Mouse (Mus musculus): Measurements from ENCODE around the gene Brd4. TPM values are rescaled to one million over a fixed set of nuclear protein-coding genes. Genes with fewer than 3 reads are reported as not detected.

Brd4 gene
- total and polyA plus RNA-seq, 3 experiments: 12.3 to 91.4 TPM; not detected in 1

GRCm38 (mm10) chr17:32179621-32180491, 104.7 kb downstream of the Brd4 start:
- no peaks in the 10 kb centered on the region for H3K79me2 ChIP-seq (ENCODE audit: control insufficient read depth, insufficient read depth, low read length, poor library complexity)
- H3K4me1 ChIP-seq (ENCODE audit: control insufficient read depth in 1 of 2, insufficient read depth in 2 of 2, low read length in 2 of 2): peaks cover 5 to 13% of the 10 kb centered on the region in 2 experiments
- no peak overlapping the region for H3K9ac ChIP-seq (ENCODE audit: control insufficient read depth, low read depth, low read length, poor library complexity, severe bottlenecking)
- DNase-seq (ENCODE audit: low read depth, low spot score): no peak
- H3K4me3 ChIP-seq (ENCODE audit: control insufficient read depth in 1 of 2, insufficient read depth in 1 of 2, low read depth in 2 of 2, low read length in 2 of 2): no peak overlapping the region
- H3K27ac ChIP-seq (ENCODE audit: control insufficient read depth, low read depth, low read length): no peak overlapping the region
- H3K9me3 ChIP-seq (replicated peaks; ENCODE audit: insufficient read depth, low read length): no peaks in the 10 kb centered on the region
- TF ChIP-seq NELFE (IDR thresholded peaks at IDR 0.05; ENCODE audit: low read depth, low read length): no peak
- TF ChIP-seq TAL1 (IDR thresholded peaks at IDR 0.05; ENCODE audit: low read length): no peak
- no peak for TF ChIP-seq MEF2A (IDR thresholded peaks at IDR 0.05; ENCODE audit: extremely low read depth, insufficient replicate concordance, low read depth, low read length, poor library complexity, severe bottlenecking)
- no peak for TF ChIP-seq RCOR1 (IDR thresholded peaks at IDR 0.05; ENCODE audit: low read depth, low read length)
- no peak for TF ChIP-seq UBTF (IDR thresholded peaks at IDR 0.05; ENCODE audit: borderline replicate concordance, insufficient read depth, low read depth, low read length)
- TF ChIP-seq ZNF384 (IDR thresholded peaks at IDR 0.05; ENCODE audit: low read depth, low read length): no peak
- TF ChIP-seq MYB (IDR thresholded peaks at IDR 0.05; ENCODE audit: low read depth, low read length): no peak
- no peak for TF ChIP-seq RAD21 (IDR thresholded peaks at IDR 0.05; ENCODE audit: low read depth, low read length)
- TF ChIP-seq SIN3A (IDR thresholded peaks at IDR 0.05; ENCODE audit: low read length): no peak
- no peak for TF ChIP-seq GATA1 (IDR thresholded peaks at IDR 0.05; ENCODE audit: low read depth, low read length)
- TF ChIP-seq MAFK (IDR thresholded peaks at IDR 0.05; ENCODE audit: borderline replicate concordance, low read depth, low read length): no peak
- no peak for TF ChIP-seq SMC3 (IDR thresholded peaks at IDR 0.05; ENCODE audit: low read depth, low read length)
- no peak for TF ChIP-seq JUND (IDR thresholded peaks at IDR 0.05; ENCODE audit: low read depth, low read length)
- no peak for TF ChIP-seq ZMIZ1 (IDR thresholded peaks at IDR 0.05; ENCODE audit: low read depth, low read length)
- no peak for TF ChIP-seq KAT2A (conservative IDR thresholded peaks at IDR 0.05; ENCODE audit: low read depth, low read length)
- TF ChIP-seq MXI1 (IDR thresholded peaks at IDR 0.05; ENCODE audit: low read depth, low read length): no peak
- TF ChIP-seq CTCF (IDR thresholded peaks at IDR 0.05 in 2 of 3, conservative IDR thresholded peaks at IDR 0.05 in 1 of 3; ENCODE audit: control insufficient read depth in 1 of 3, insufficient read depth in 1 of 3, low read depth in 2 of 3, low read length in 3 of 3, poor library complexity in 1 of 3, severe bottlenecking in 1 of 3): no peak
- no peak for TF ChIP-seq POLR2AphosphoS2 (IDR thresholded peaks at IDR 0.05; ENCODE audit: low read length)
- no peak for TF ChIP-seq POLR2AphosphoS5 (IDR thresholded peaks at IDR 0.05; ENCODE audit: borderline replicate concordance, low read depth, low read length)
- no peak for TF ChIP-seq EP300 (IDR thresholded peaks at IDR 0.05; ENCODE audit: low read depth in 1 of 2, low read length in 2 of 2)
- H3K36me3 ChIP-seq (ENCODE audit: control insufficient read depth in 1 of 2, insufficient read depth in 2 of 2, low read length in 2 of 2): peaks cover 0 to 9% of the 10 kb centered on the region in 2 experiments; a peak in 2 of 4 replicates
- no peaks in the 10 kb centered on the region for H3K27me3 ChIP-seq (ENCODE audit: control insufficient read depth in 1 of 2, insufficient read depth in 2 of 2, low read length in 2 of 2)

All from MEL (cell line).